Mouse (Mus musculus): ENCODE results near the gene 2010111I01Rik.

Gene 2010111I01Rik

DNA sequence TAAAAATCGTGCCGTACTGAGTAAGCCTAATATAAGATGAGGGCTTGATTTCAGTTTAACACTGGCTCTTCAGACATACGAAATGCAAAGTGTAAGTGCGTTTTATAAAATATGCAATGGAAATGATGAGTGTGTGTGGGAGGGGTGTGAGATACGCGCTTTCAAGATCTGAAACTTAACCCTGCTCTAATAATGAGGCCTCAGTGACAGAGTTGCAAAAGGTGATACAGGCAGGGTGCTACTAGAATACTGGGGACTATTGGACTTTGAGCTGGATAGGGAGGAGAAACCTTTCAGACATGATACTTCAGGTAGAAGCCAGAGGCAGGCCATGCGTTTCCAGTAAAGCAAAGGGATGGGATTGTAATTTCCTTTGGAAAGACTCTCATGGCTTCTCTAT is 273.4 kb downstream of the 2010111I01Rik start:
- DNase-seq (ENCODE audit: extremely low spot score, low read depth, low spot score) = no peak

- no peak for DNase-seq (ENCODE audit: extremely low spot score, low read depth, low spot score)
Observed at GRCm38 (mm10) chr13:63239301-63239804, 274.7 kb downstream of the 2010111I01Rik start.

DNA sequence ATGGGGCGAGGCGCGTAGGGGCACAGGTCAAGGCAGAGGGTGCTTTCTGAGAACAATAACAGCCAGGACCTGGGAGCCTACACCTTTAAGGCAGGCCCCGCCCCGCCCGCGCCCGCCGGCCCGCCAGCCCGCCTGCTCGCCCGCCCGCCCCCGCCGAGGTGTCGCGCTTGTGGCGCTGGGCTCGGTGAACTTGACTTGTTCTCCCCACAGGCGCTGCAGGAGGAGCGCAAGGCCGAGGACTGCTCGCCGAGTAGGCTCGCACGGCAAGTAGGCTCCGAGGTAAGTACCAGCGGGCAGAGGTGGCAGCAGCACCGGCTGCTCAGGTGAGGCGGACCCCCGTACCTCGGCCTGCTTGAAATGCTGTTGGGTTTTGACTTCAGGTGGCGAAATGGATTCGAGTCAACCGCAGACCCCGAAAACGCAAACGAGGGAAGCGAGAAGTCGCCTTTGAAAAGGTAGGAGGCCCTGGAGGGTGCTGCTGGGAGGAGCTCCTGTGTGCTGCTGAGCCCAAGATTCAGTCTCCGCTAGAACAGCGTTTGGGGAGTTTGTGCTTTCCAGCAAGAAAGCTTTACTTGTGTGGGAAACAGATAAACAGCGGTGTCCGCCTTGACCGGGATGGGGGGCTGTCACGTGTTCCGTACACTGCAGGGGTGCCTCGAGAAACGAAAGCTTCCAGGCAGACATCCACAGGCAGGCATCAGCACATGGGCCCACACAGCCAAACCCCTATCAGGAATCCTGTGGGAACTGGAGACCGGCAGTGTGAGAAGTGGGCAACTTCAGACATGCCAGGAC is 275.4 kb downstream of the 2010111I01Rik start:
- no peak for DNase-seq (ENCODE audit: extremely low spot score, low read depth, low spot score)

DNA sequence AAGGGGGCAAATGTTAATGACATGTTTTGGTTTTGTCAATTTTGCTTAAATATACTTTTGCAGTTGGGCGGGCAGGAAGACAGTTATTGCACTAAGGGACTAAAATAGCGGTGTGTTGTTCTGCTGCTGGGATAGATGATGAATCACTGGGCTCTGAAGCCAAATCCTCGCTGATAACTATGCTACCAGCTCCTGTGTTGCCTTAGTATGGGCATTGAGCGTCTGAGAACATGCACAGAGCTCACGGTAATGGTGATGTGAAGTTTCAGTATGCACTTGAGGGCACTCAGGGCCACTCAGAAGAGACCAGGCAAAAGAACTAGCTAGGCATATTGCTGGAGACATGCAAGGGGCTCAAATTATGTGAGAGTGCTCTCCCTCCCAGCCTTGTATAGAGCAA is 276.1 kb downstream of the 2010111I01Rik start:
- DNase-seq (ENCODE audit: extremely low spot score, low read depth, low spot score) = no peak

- no peak for DNase-seq (ENCODE audit: extremely low spot score, low read depth, low spot score)
Observed at GRCm38 (mm10) chr13:63241665-63242064, 277.0 kb downstream of the 2010111I01Rik start.

DNA sequence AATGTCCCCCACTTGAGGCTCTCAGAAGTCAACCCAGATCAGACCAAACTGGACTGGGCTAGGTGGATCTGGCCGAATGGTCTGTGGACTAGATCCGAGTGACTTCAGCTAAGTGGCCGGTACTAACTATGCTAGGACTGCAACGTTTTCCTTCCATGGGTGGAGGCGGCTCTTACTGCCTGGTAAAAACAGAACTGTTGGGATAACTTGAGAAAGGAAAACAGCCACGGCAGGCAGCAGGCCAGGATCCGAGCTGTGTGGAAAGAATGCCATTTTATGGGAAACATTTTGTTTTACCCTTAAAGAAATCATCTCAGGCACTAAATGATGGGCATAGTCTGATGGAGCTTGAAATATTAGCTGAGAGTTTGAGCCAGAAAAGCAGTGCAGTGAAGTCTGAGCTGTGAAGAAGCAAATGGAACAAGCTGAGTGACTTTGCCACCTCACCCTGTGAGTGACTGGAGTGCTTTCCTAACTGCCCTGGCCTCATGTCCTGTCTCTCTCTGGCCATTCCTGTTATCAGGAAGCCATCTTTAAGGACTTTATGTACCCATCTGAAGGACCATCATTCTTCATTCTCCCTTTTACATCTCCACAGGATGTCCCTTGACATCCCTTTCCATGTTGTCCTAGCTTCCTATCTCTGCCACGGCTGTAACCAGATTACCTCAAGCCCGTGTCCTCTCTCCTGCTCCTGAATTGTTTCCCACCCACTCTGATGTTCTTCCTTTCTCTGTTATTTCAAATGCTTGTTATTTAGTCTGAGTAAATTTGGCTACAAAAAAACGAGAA is 277.9 kb downstream of the 2010111I01Rik start:
- DNase-seq (ENCODE audit: extremely low spot score, low read depth, low spot score) = no peak

- no peak for DNase-seq (ENCODE audit: extremely low spot score, low read depth, low spot score)
Observed at GRCm38 (mm10) chr13:63243586-63243985, 278.9 kb downstream of the 2010111I01Rik start.

DNA sequence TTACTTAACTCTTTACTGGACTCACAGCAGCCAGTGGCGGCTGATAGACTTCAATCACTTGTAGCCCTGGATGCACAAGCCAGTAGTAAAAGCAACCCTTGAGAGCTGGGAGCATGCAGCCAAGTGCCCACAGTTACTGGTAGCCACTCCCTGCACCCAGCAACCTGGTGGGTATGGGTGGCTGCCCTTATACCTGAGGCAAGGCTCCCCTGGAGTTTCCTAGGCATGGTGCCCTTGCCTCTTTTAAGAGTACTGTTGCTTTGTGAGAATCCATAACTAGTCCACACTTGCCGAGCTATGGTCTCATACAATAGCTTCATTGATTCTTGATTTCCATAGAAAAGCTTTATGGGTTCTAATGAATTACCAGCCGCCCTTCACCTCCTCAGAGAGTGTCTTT is 279.7 kb downstream of the 2010111I01Rik start:
- no peak for DNase-seq (ENCODE audit: extremely low spot score, low read depth, low spot score)

DNA sequence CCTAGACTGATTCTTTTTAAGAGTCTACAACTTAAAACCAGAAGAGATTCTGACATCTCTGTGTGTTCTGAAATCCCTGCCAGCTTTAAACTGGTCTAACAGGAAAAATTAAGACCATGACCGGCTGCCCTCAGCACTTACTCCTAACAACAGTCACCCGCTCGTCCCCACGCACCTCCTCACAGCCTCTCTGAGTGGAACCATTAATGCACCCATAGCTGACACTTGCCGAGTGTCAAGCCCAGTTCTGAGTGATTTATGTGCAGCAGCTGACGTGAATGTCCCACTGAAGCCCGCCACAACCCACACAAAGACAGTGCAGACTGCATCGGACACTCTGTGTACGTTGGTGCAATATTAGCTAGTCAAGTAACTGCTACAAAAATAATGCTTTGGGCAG is 280.5 kb downstream of the 2010111I01Rik start:
- no peak for DNase-seq (ENCODE audit: extremely low spot score, low read depth, low spot score)

DNA sequence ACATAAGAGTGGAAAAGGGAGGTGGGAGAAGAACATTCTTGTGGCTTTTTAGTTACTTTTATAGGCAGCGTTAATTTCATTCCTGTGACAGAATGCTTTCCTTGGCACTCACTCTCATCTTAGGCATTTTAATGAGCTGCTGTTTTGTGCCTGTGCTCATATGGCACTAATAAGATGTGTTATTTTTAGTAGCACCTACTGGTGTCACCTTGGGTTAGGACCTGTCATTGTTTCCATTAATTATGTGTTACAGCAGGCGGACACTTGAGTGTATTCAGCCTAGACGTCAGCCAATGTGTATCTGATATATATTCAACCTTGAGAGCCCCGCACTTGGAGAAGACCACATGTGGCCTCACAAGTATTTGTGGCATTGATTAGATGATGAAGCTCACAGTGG is 281.1 kb downstream of the 2010111I01Rik start:
- DNase-seq (ENCODE audit: extremely low spot score, low read depth, low spot score) = no peak

- no peak for DNase-seq (ENCODE audit: extremely low spot score, low read depth, low spot score)
Observed at GRCm38 (mm10) chr13:63246332-63246940, 281.7 kb downstream of the 2010111I01Rik start.

- DNase-seq (ENCODE audit: extremely low spot score, low read depth, low spot score) = no peak
Observed at GRCm38 (mm10) chr13:63247041-63247440, 282.3 kb downstream of the 2010111I01Rik start.

DNA sequence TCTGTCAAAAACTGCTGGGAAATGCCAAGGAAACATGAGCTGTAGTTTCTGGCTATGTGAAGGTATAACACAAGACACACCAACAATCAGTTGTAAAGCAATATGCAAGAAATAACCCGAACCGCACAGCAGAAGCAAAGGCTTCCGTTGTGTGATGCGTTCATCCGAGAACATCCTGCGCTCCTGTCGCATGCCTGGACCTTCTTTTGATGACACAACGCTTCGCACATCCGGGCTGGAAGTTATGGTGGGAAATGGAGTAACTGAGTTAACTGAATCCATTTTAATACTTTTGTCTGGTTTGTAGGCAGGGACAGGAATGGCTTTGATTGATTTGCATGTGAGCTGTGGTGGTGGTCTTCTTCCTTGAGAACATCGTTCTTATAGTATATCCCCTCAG is 282.9 kb downstream of the 2010111I01Rik start:
- no peak for DNase-seq (ENCODE audit: extremely low spot score, low read depth, low spot score)

DNA sequence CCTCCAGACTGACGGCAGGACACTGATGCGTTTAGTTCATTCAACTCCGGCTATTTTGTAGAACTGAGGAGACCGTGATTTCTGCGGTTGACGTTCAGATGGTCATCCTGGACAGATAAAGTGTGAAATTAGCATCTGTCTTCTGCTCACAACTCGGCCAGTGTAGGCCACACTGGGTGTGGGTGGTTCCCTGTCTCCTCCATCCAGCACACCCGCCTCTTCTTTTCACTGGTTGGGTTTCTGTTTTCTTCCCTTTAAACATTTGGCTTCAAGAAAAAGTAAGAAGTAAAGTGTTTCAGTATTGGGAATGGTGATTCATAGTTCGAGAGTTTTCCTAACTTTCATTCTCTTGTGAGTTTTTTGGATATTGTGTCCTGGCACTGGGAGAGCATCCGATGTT is 283.6 kb downstream of the 2010111I01Rik start:
- DNase-seq (ENCODE audit: extremely low spot score, low read depth, low spot score) = no peak

GRCm38 (mm10) chr13:63249171-63249570 is 284.5 kb downstream of the 2010111I01Rik start:
- DNase-seq (ENCODE audit: extremely low spot score, low read depth, low spot score) = no peak

DNA sequence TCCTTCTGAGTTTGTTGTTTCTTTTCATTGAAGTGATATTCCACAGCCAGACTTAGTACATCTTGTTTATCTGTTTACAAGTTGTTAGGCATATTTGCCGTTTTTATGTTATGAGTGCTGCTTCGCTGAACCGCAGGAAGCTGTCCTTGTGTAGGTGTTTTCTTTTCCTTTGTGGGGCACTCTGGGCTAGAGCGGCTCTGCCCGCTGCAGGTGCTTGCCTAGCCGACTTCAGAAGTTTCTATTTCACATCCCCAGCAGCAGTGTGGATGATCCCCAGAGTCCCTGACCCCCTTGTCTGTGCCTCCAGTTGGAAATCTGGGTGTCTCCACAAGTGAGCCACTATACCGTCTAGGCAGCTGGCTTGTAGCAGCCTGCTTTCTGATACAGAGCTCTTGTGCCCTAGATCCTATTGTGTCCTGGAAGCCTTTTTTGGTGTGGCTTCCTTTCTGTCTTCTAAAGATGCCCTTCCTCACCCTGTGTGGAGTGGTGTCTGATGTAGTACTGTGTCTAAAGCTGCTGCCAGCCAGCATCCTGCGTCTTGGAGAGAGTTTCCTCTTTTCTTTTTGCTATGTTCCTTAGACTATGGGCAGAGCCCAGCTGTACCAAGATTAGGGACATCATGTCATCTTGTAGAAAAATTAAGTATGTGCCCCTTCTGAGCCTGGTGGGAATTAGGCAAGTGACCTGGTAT is 285.2 kb downstream of the 2010111I01Rik start:
- no peak for DNase-seq (ENCODE audit: extremely low spot score, low read depth, low spot score)

GRCm38 (mm10) chr13:63250441-63250980 is 285.8 kb downstream of the 2010111I01Rik start:
- DNase-seq (ENCODE audit: extremely low spot score, low read depth, low spot score) = no peak

GRCm38 (mm10) chr13:63251118-63251889 is 286.6 kb downstream of the 2010111I01Rik start:
- DNase-seq (ENCODE audit: extremely low spot score, low read depth, low spot score) = no peak

GRCm38 (mm10) chr13:63252295-63253010 is 287.8 kb downstream of the 2010111I01Rik start:
- no peak for DNase-seq (ENCODE audit: extremely low spot score, low read depth, low spot score)
